Mouse (Mus musculus) MEL (cell line): ENCODE data around the gene Lin37. TPM values are rescaled to one million over a fixed set of nuclear protein-coding genes. Genes with fewer than 3 reads are reported as not detected.
A peak's percentile ranks its signal among the peaks of the same experiment; 100 is the strongest.

Source experiments
- DNase-seq: peaks from one replicate; pipeline ENCODE4 v3.0.0; 2011; ENCODE audit warnings: low read depth, low spot score
- H3K27ac ChIP-seq: 2 replicates; pipeline ENCODE4 v1.5.1; 2012; ENCODE audit warnings: low read depth, mild to moderate bottlenecking, control low read depth, low read length, moderate library complexity; ENCODE audit not compliant: control insufficient read depth
- H3K27me3 ChIP-seq, 2 experiments: fragments of 150-350 bp in 1 of 2; sonication (generic) in 1 of 2; 2 replicates each; pipeline ENCODE4 v1.6.1; 2012; ENCODE audit warnings: low read length in 2 of 2, mild to moderate bottlenecking in 2 of 2, improper control_type of control experiment in 1 of 2, moderate library complexity in 1 of 2; ENCODE audit not compliant: insufficient read depth in 2 of 2, control insufficient read depth in 1 of 2
- H3K36me3 ChIP-seq, 2 experiments: 2 replicates each; pipeline ENCODE4 v1.6.1; 2012 to 2014; ENCODE audit warnings: low read length in 2 of 2, improper control_type of control experiment in 1 of 2, inconsistent platforms in 1 of 2, mild to moderate bottlenecking in 1 of 2; ENCODE audit not compliant: insufficient read depth in 2 of 2, control insufficient read depth in 1 of 2
- H3K4me1 ChIP-seq, 2 experiments: fragments of 150-350 bp in 1 of 2; sonication (generic) in 1 of 2; 2 replicates each; pipeline ENCODE4 v1.6.1; 2012; ENCODE audit warnings: low read length in 2 of 2, improper control_type of control experiment in 1 of 2, mild to moderate bottlenecking in 1 of 2; ENCODE audit not compliant: insufficient read depth in 2 of 2, control insufficient read depth in 1 of 2
- H3K4me3 ChIP-seq, 2 experiments: fragments of 150-350 bp in 1 of 2; sonication (generic) in 1 of 2; 2 replicates each; pipeline ENCODE4 v1.5.1; 2012; ENCODE audit warnings: low read depth in 2 of 2, low read length in 2 of 2, mild to moderate bottlenecking in 2 of 2, moderate library complexity in 2 of 2, control low read depth in 1 of 2, improper control_type of control experiment in 1 of 2; ENCODE audit not compliant: control insufficient read depth in 1 of 2, insufficient read depth in 1 of 2
- H3K79me2 ChIP-seq: 2 replicates; pipeline ENCODE4 v1.6.1; 2012; ENCODE audit warnings: mild to moderate bottlenecking, low read length, moderate library complexity; ENCODE audit not compliant: control insufficient read depth, poor library complexity, insufficient read depth
- H3K9ac ChIP-seq: 2 replicates; pipeline ENCODE4 v1.6.1; 2012; ENCODE audit warnings: low read depth, mild to moderate bottlenecking, control low read depth, low read length, moderate library complexity; ENCODE audit not compliant: control insufficient read depth, poor library complexity, severe bottlenecking
- H3K9me3 ChIP-seq: fragments of 150-350 bp; sonication (generic); replicated peaks from 2 replicates; pipeline ENCODE4 v1.6.1; 2012; ENCODE audit warnings: mild to moderate bottlenecking, low read length, improper control_type of control experiment, moderate library complexity; ENCODE audit not compliant: insufficient read depth
- BHLHE40 ChIP-seq: IDR thresholded peaks from 2 replicates; pipeline ENCODE4 v1.6.1; 2012; ENCODE audit warnings: low read depth, mild to moderate bottlenecking, inconsistent platforms, low read length, improper control_type of control experiment, borderline replicate concordance
- CHD2 ChIP-seq: IDR thresholded peaks from 2 replicates; pipeline ENCODE4 v1.6.1; 2011; ENCODE audit warnings: low read length, improper control_type of control experiment
- CTCF ChIP-seq, 3 experiments: IDR thresholded peaks in 2 of 3; conservative IDR thresholded peaks in 1 of 3; 2 replicates each; pipeline ENCODE4 v1.5.1; 2011 to 2012; ENCODE audit warnings: low read length in 3 of 3, low read depth in 2 of 3, mild to moderate bottlenecking in 2 of 3, improper control_type of control experiment in 1 of 3, inconsistent platforms in 1 of 3, mixed read lengths in 1 of 3, moderate library complexity in 1 of 3; ENCODE audit not compliant: control insufficient read depth in 1 of 3, insufficient read depth in 1 of 3, poor library complexity in 1 of 3, severe bottlenecking in 1 of 3
- E2F4 ChIP-seq: IDR thresholded peaks from 2 replicates; pipeline ENCODE4 v1.6.1; 2011; ENCODE audit warnings: low read depth, low read length, improper control_type of control experiment, borderline replicate concordance
- ELF1 ChIP-seq: IDR thresholded peaks from 2 replicates; pipeline ENCODE4 v1.6.1; 2014; ENCODE audit warnings: low read depth, mild to moderate bottlenecking, inconsistent platforms, low read length, improper control_type of control experiment, moderate library complexity
- ETS1 ChIP-seq: IDR thresholded peaks from 2 replicates; pipeline ENCODE4 v1.6.1; 2012; ENCODE audit warnings: low read depth, mild to moderate bottlenecking, inconsistent platforms, low read length, improper control_type of control experiment, moderate library complexity
- GABPA ChIP-seq: IDR thresholded peaks from 2 replicates; pipeline ENCODE4 v1.6.1; 2012; ENCODE audit warnings: low read depth, mild to moderate bottlenecking, inconsistent platforms, low read length, improper control_type of control experiment, moderate library complexity
- HCFC1 ChIP-seq: IDR thresholded peaks from 2 replicates; pipeline ENCODE4 v1.6.1; 2012; ENCODE audit warnings: low read depth, mild to moderate bottlenecking, inconsistent platforms, low read length, improper control_type of control experiment, moderate library complexity
- MAFK ChIP-seq: IDR thresholded peaks from 2 replicates; pipeline ENCODE4 v1.6.1; 2011; ENCODE audit warnings: low read depth, mild to moderate bottlenecking, low read length, improper control_type of control experiment, borderline replicate concordance
- MAX ChIP-seq: IDR thresholded peaks from 2 replicates; pipeline ENCODE4 v1.6.1; 2011; ENCODE audit warnings: low read length, improper control_type of control experiment
- MAZ ChIP-seq: IDR thresholded peaks from 2 replicates; pipeline ENCODE4 v1.6.1; 2012; ENCODE audit warnings: low read depth, mild to moderate bottlenecking, inconsistent platforms, low read length, improper control_type of control experiment
- MEF2A ChIP-seq: IDR thresholded peaks from 2 replicates; pipeline ENCODE4 v1.6.1; 2014; ENCODE audit warnings: low read depth, mild to moderate bottlenecking, inconsistent platforms, low read length, improper control_type of control experiment; ENCODE audit not compliant: poor library complexity, insufficient replicate concordance, severe bottlenecking; ENCODE audit errors: extremely low read depth
- MYB ChIP-seq: IDR thresholded peaks from 2 replicates; pipeline ENCODE4 v1.6.1; 2011; ENCODE audit warnings: mild to moderate bottlenecking, low read depth, low read length, improper control_type of control experiment
- NELFE ChIP-seq: IDR thresholded peaks from 2 replicates; pipeline ENCODE4 v1.6.1; 2011; ENCODE audit warnings: low read depth, low read length, improper control_type of control experiment
- POLR2A ChIP-seq, 2 experiments: IDR thresholded peaks; 2 replicates each; pipeline ENCODE4 v1.6.1; 2011 to 2012; ENCODE audit warnings: low read length in 2 of 2, mild to moderate bottlenecking in 2 of 2, control low read depth in 1 of 2, improper control_type of control experiment in 1 of 2, low read depth in 1 of 2, moderate library complexity in 1 of 2; ENCODE audit not compliant: control insufficient read depth in 1 of 2, insufficient read depth in 1 of 2, poor library complexity in 1 of 2
- POLR2AphosphoS5 ChIP-seq: IDR thresholded peaks from 2 replicates; pipeline ENCODE4 v1.6.1; 2012; ENCODE audit warnings: low read depth, borderline replicate concordance, mild to moderate bottlenecking, inconsistent platforms, low read length, moderate library complexity, mixed read lengths
- RAD21 ChIP-seq: IDR thresholded peaks from 2 replicates; pipeline ENCODE4 v1.6.1; 2011; ENCODE audit warnings: mild to moderate bottlenecking, low read depth, low read length, improper control_type of control experiment
- RCOR1 ChIP-seq: IDR thresholded peaks from 2 replicates; pipeline ENCODE4 v1.6.1; 2012; ENCODE audit warnings: low read depth, mild to moderate bottlenecking, inconsistent platforms, low read length, improper control_type of control experiment
- SIN3A ChIP-seq: IDR thresholded peaks from 2 replicates; pipeline ENCODE4 v1.6.1; 2012; ENCODE audit warnings: low read length, improper control_type of control experiment, inconsistent platforms
- SMC3 ChIP-seq: IDR thresholded peaks from 2 replicates; pipeline ENCODE4 v1.6.1; 2011; ENCODE audit warnings: low read depth, low read length, improper control_type of control experiment
- TBP ChIP-seq: IDR thresholded peaks from 2 replicates; pipeline ENCODE4 v1.8.0; 2011; ENCODE audit warnings: low read depth, low read length, improper control_type of control experiment
- UBTF ChIP-seq: IDR thresholded peaks from 2 replicates; pipeline ENCODE4 v1.6.1; 2012; ENCODE audit warnings: low read depth, mild to moderate bottlenecking, inconsistent platforms, low read length, improper control_type of control experiment, moderate library complexity, borderline replicate concordance; ENCODE audit not compliant: insufficient read depth
- USF1 ChIP-seq: IDR thresholded peaks from 2 replicates; pipeline ENCODE4 v1.6.1; 2014; ENCODE audit warnings: low read depth, mild to moderate bottlenecking, inconsistent platforms, low read length, improper control_type of control experiment, moderate library complexity
- ZNF384 ChIP-seq: IDR thresholded peaks from 2 replicates; pipeline ENCODE4 v1.6.1; 2012; ENCODE audit warnings: low read depth, mild to moderate bottlenecking, inconsistent platforms, low read length, improper control_type of control experiment
- polyA plus RNA-seq, 2 experiments: library from polyadenylated mRNA; stranded (reverse) in 1 of 2; unstranded in 1 of 2; fragments of >175 nt in 1 of 2; fragments of >200 nt in 1 of 2; gene quantifications; 2 replicates each; pipeline versions ENCODE4 v1.2.1 to v1.2.4; 2012; ENCODE audit warnings: low replicate concordance in 2 of 2, low read depth in 1 of 2; ENCODE audit not compliant: insufficient read length in 2 of 2, insufficient read depth in 1 of 2, missing spikeins in 1 of 2
- total RNA-seq: library from RNA; depleted of rRNA; stranded (reverse); fragments of 300-350 nt; gene quantifications from 2 replicates; pipeline ENCODE4 v1.2.3, GENCODE M21; 2012

The Lin37 gene
- total and polyA plus RNA-seq, 3 experiments: 10.9 to 49.8 TPM; not detected in 1

DNA sequence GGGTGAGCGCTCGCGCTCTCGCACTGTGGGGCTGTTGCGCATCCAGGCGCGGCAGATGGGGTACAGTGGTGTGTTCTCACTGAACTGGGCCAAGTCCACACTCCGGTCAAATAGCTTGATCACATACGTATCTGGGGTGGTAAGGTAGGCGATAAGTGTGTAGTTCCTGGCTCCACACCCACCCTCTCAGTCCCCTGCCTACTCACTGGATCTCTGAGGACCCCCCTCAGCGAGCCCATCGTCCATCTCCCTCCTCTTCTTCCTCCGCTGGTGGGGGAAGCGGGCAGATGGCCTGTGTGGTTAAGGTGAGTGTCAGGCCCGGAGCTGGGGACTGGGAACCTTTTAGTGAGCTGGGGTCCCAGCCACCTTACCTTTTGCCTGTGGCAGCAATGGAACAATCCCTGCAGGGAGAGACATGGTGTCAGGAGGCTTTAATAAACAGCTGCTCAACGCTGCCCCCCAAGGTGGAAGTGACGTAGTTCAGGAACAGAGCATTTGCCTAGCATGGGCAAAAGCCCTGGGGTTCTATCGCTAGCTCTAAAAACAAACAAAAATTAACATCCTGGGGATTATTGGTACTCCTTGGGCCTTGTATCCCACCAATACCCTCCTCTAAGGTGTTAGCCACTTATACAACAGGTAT, 2.6 kb downstream of the Lin37 start:
- H3K36me3 ChIP-seq: peaks cover 0 to 8% of the 10 kb centered on the region in 2 experiments; a peak in 2 of 4 replicates
- no peak overlapping the region for H3K4me3 ChIP-seq
- H3K79me2 ChIP-seq: peaks cover 14% of the 10 kb centered on the region
- H3K9me3 ChIP-seq: no peaks in the 10 kb centered on the region
- H3K4me1 ChIP-seq: peaks cover 0 to 9% of the 10 kb centered on the region in 2 experiments; a peak in 2 of 4 replicates
- DNase-seq: peak; percentile 72
- no peak overlapping the region for H3K27ac ChIP-seq
- TF ChIP-seq SIN3A (0 out of 2 replicates have a peak, but pooled peaks have one; percentile 19), UBTF (no peak), SMC3 (peak; percentile 16; the same call in 1 of the 2 replicates), USF1 (no peak), MAX (no peak), RAD21 (peak; percentile 9; the same call in 1 of the 2 replicates), ELF1 (no peak), BHLHE40 (no peak), CTCF (IDR thresholded peaks at IDR 0.05 in 2 of 3, conservative IDR thresholded peaks at IDR 0.05 in 1 of 3; ENCODE audit: control insufficient read depth in 1 of 3, insufficient read depth in 1 of 3, low read depth in 2 of 3, low read length in 3 of 3, poor library complexity in 1 of 3, severe bottlenecking in 1 of 3) (peak; percentile 41 to 55 (median 45)), POLR2A (IDR thresholded peaks at IDR 0.05; ENCODE audit: control insufficient read depth in 1 of 2, insufficient read depth in 1 of 2, low read depth in 1 of 2, low read length in 2 of 2, poor library complexity in 1 of 2) (no peak), TBP (no peak)
- no peaks in the 10 kb centered on the region for H3K27me3 ChIP-seq
- no peak overlapping the region for H3K9ac ChIP-seq

DNA sequence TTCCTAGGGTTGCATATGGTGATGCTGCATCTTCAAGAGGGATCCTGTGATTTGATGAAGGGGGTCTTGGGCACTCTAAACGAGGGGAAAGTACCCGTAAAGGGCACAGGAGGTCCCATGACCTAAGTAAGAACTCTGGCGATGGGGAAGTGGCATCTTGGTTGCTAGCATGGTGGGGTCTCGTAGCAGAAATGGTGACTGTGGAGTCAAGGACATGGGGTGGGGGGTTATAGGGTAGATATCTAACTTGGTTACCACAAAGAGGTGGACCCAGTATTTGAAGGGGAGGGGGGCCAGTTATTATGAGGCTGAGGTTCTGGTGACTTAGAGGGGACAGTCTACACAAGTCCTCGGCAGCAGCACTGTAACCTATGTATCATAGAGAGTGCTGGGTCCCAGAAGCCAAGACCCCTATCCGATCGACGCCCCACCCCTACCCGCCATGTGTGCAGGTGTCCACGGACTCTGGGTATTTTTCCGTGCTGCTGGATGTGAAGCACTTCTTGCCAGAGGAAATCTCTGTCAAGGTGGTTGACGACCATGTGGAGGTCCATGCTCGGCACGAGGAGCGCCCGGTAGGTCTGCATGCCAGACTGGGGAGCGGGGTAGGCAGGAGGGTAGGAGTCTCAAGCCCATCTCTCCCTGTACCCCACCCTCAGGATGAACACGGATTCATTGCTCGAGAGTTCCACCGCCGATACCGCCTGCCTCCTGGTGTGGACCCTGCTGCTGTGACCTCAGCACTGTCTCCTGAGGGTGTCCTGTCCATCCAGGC, 5.6 kb downstream of the Lin37 start:
- TF ChIP-seq BHLHE40 (no peak), MAFK (no peak), MAX (no peak), NELFE (no peak), MYB (no peak), MAZ (no peak), RAD21 (no peak), RCOR1 (no peak), ZNF384 (no peak), POLR2AphosphoS5 (no peak), CHD2 (no peak), MEF2A (no peak), ETS1 (no peak), POLR2A (IDR thresholded peaks at IDR 0.05; ENCODE audit: control insufficient read depth in 1 of 2, insufficient read depth in 1 of 2, low read depth in 1 of 2, low read length in 2 of 2, poor library complexity in 1 of 2) (no peak; a peak in 1 of 4 replicates), TBP (no peak), HCFC1 (no peak), SMC3 (no peak), GABPA (no peak), E2F4 (no peak)
- Histone ChIP-seq H3K9ac (peak overlapping the region; percentile 84), H3K4me1 (peaks cover 0 to 11% of the 10 kb centered on the region in 2 experiments; a peak in 2 of 4 replicates), H3K27ac (no peak overlapping the region), H3K79me2 (peaks cover 11% of the 10 kb centered on the region), H3K9me3 (no peaks in the 10 kb centered on the region), H3K4me3 (peak overlapping the region in 1 of 2 experiments; percentile 64; a peak in 2 of 4 replicates), H3K27me3 (no peaks in the 10 kb centered on the region), H3K36me3 (peaks cover 0 to 10% of the 10 kb centered on the region in 2 experiments; a peak in 2 of 4 replicates)
- no peak for DNase-seq
